Mouse (Mus musculus): ENCODE measurements around the gene Psmc6.

Gene Psmc6

DNA sequence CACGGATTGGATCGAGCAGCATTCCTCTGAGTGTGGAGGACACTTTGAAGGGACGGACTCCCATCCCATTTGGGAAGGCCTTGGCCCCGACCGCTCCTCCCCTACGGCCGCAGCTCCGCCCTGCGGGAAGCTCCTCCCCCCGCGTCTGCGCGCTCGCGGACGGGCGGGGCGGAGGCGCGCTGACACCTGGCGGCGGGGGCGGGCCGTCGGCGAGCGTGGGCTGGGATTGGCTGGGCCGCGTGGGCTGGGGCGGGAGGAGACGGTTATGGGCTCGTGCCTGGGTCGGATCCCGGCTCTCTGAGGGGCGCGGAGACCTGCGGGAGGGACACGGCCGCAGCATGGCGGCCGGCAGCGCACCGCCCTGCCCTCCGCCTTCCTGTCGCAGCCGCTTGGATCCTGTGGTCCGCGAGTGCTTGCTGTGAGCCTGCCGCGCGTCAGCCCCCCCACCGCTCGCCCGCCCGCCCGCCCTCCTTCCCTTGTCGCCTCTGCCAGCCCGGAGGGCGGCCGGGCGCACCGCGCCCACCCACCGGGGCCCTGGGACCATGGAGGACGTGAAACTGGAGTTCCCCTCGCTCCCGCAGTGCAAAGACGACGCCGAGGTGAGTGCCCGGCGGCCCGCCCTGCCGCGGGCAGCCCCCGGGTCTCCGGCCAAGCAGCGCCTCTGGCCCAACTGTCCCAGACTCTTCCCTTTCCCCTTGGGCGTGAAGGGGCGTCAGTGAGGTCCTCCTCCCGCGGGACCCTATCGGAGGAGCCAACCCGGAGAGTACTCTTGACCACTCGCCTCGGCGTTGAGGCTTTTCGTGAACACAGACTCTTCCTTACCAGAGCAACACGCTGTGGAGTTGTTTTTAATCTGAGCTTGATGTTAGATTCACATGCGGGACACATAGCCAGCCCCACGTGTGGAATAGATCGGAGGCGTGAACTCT is 21.6 kb downstream of the Psmc6 start, which contains the start of gene Styx:
TSS of gene Styx (plus strand) at position 163 of the 929 bp plus-strand sequence.
- DNase-seq (ENCODE audit: extremely low spot score): peak; percentile 98

DNA sequence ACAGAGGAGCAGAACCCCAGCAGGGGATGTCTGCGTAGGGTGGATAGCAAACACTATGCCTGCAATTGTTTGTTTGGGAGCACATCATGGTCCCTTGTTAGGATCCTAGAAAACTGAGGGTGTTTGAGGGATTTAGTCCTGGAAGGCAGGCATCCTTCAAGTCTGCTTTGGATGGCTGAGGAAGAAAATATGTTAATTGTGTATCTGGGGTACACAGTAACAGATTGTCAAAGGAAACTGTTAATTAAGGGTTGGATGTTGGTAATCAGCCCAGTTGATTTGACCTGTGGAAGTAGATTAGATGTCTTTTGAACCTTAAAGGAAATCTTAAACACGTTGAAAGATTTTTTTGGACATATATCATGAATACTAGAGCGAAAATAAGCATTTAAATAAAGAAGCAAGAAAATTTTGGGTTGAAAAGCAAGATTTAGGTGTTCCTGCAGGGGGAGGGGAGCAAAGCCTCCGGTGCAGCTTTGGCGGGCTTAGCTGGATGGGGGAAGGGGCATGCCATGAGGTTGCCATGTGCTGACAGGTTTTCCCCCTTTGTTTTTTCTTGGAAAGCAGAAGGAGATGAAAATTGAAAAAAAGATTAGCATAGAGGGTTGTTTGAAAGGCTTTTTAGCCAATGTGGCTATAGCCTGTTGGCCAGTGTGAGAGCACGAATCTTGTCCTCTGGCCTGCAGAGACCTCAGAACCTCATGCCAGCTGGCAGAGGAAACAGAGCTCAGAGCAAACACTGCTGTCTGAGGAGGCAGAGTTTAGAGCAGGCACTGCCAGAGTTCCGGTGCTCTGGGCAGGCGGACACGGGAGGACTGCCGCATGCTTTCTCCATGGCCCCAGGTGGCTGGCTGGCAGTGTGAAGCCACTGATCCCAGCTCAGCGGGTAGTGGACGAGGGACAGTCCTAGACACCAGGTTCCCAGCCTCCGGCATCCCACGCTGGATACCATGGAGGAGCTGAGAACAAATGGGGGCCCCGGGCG is 34.9 kb downstream of the Psmc6 start:
- DNase-seq (ENCODE audit: extremely low spot score): no peak

DNA sequence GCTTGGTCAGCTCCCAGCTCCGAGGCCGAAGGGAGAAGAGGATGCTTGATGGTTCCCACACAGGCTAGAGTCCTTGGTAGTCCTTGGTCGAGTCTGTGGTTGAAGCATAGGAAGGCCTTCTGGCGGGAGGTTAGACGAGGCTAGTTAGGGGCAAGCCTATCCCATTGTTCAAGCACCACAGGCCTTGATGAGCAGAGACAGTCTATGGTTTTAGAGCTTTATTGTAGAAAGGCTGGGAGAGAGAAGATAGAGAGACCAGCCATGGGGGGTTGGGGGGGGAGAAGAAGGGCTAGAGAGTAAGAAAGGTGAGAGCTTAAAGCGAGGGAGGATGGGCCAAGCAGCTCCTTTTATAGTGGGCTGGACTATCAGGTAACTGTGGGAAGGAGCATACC is 35.6 kb downstream of the Psmc6 start:
- no peak for DNase-seq (ENCODE audit: extremely low spot score)

DNA sequence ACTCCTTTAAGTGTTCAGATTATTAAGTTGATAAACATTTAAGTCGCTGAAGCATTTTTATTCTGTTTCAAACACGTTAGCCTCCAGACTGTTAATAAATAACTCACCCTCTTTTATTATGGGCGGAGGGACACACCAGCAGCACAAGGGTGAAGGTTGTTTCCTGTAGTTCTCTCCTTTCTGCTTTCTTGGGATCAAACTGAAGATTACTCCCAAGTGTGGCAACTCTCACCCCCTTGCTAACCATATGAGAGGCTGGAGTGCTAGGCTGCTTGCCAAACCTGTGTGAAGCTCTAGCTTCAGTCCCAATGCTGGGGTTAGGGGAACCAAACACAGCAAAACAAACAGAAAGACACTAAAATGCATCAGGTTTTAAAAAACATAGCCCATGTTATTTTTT is 49.2 kb downstream of the Psmc6 start:
- no peak for DNase-seq (ENCODE audit: extremely low spot score)

DNA sequence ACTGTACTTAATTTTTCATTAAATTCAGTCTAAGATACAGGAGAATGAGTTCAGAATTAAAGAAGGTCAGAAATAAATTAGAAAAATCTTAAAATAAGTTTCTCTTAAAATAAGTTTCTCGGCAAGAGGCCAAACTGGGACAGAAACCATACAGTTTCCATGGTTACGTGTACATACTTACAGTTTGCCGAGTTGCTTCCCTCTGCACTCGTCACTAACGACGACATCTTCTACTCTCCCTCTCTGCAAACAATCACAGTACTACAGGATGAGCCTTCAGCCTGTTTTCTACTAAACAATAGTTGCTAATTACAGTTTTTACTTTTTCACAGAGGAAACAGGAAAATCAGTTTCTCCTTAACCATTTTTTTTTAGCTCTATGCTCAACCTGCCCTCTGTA is 51.2 kb downstream of the Psmc6 start:
- DNase-seq (ENCODE audit: extremely low spot score): no peak

DNA sequence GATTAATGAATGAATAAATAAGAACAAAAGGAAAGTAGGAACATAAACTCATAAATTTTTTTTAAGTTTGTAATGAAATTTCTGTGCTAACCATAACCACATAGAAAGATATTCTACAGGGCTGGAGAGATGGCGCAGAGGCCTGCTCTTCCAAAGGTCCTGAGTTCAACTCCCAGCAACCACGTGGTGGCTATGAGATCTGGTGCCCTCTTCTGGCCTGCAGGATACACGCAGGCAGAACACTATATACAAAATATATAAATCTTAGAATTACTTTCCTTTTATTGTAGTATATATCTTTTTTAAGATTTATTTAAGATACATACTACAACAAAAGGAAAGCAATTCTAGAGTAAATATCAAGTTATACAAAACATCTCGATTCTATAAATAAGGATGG is 53.3 kb downstream of the Psmc6 start:
- DNase-seq (ENCODE audit: extremely low spot score): no peak

DNA sequence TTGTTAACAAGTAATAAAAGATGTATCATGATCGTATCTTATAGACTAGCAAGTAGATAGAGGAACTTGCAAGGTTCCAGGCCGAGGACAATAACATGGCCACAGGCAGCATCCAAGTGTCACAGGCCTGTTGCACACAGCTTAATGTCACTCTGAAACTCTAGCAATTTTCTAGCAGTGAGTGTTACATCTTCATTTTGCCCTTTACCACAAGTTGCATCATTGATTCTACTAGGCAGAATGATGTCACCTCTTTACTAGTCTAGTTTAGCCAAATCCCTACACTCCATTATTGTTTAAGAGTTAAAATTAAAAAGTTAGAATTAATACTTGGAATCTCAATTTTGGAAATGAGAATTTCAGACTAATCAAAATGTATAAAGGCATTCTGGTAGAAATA is 56.0 kb downstream of the Psmc6 start:
- no peak for DNase-seq (ENCODE audit: extremely low spot score)

DNA sequence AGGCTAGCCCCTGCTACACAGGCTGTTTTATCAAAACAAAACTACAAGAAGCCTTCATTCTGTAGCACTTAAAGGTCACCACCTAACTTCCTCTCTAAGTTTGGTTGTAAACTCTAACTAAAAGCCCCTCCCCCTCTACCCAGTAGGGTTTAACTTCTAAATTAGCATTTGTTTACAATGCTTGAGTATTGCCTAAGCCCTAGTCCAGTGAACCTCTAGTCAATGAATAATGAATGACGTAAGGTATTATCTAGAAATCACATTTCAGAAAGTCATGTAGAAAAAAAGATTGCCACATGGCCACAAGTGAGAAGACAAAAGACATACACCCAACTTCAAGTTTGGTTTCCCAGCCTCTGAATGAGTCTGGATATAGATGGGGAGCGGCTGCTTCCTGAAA is 57.9 kb downstream of the Psmc6 start:
- peak; percentile 8 for DNase-seq (ENCODE audit: extremely low spot score)

DNA sequence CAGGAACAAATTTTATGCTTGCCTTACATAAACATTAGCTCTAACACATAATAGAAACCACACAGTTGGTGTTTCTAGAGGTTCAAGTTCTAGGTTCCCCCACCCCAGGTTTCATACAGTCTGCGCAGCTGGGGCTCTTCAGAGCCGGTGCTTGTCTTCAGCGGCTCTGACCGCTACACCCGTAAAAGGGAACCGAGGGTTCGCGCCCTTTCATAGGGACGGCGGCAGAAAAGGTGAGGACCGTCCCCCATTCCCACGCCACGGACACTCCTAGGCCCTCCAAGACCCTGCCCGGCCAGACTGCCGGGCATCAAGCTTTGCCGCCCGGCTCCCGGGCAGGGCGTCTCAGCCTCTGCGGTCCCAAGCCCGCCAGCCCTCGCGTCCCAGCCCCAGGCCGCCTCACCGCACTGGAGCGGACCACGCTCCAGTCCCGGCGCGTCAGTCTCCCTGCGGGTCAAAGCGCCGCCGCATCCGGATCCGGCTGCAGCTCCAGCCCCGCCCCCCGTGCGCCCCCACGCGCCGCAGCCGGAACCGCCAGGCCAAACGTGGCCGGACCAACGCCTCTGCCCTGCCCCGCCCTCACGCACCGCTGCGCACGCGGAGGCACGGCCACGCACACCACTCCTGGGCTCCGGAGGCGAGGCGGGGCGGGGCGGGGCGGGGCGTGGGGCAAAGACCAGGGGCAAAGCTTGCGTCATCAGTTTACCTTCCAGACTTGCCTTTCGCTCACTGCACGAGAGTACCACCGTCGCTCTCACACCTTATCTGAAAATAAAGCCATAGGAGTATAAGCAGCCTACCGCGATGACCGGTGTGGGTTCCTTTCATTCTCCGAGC is 59.0 kb downstream of the Psmc6 start:
- peak; percentile 88 for DNase-seq (ENCODE audit: extremely low spot score)

DNA sequence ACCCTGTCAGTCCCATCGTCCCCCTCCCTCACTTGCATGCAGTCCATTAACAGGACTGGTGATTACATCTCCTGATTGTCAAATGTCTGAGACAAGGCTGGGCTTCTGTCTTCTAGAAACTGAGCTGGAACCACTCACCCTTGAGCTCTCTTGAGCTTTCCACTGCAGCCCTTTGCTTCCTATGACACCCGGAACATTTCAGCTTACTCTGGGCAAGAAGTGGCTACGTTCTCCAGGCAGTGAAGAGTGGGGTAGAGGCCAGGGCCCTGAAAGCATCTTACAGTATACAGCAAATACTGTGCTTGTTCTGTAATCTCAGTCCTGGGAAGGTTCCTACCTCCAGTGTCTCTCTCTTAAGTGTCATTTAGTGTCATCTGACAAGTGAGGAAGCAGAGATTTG is 59.6 kb downstream of the Psmc6 start:
- no peak for DNase-seq (ENCODE audit: extremely low spot score)

Data from embryo, embryonic 9.5 days (tissue).